Mouse (Mus musculus): ENCODE results near the gene Ntn3. TPM values are rescaled to one million over a fixed set of nuclear protein-coding genes. Genes with fewer than 3 reads are reported as not detected.

The Ntn3 gene
- polyA plus RNA-seq (2016; fragmentation: Nextera tagmentation; extraction: Ambion mirVana), result 10.9 and 12.1 TPM in 2 replicates

DNA sequence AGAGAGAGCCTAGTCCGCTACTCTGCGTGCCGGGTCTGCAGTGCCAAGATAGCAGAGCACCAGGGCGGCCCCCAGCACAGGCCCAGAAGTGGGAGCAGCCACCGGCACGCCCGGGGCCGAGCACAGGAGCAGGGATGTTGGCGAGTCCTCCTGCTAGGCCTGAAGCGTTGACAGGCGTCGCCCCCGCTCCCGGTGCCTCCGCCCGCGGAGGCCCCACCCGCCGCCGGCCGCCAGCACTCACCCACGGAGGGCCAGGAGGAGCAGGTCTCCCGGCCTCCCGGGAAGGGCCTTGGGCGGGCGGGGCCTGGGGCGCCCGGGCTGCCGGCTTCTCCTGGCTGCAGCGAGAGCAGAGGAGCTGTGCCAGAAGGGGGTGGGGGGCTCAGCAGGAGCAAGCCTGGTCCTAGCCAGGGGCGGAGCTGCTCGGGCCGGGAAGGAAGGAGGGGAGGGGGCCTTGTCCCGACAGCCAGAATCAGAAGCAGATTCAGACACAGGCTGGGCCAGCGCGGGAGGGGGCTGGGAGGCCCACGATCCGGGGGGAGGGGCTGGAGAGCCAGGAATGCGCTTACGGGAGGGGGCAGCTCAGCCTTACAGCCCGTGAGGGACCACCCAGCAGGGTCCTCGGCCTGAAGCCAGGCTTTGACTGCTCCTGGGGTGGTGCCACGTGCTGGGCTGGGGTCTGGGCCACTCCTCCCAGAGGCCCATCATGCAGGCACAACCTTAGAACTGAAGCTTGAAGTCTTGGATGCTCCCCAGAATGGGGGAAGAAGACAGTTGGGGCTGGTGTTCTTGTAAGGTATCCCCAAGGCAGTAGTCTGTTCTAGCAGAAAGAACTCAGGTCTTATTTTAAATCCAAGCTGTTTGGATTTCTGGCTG is at the start of gene Ntn3:
Gene Ntn3, minus strand, starts transcription at position 489 of the 873 bp plus-strand sequence.
- Histone ChIP-seq H3K4me1 (peaks cover 79% of the 10 kb centered on the region), H3K9ac (peak within 1 kb of the TSS; percentile 84), H3K9me3 (replicated peaks) (no peaks in the 10 kb centered on the region), H3K27ac (peak within 1 kb of the TSS; percentile 86), H3K4me3 (peak within 1 kb of the TSS; percentile 71), H3K4me2 (replicated peaks) (peak within 1 kb of the TSS; percentile 90), H3K27me3 (peaks cover 31% of the 10 kb centered on the region), H3K36me3 (no peaks in the 10 kb centered on the region)
- WGBS, result under 1% methylated on average over 39 of the region's 43 CpGs
- ATAC-seq (ENCODE audit: low FRiP score), result peak; percentile 32

DNA sequence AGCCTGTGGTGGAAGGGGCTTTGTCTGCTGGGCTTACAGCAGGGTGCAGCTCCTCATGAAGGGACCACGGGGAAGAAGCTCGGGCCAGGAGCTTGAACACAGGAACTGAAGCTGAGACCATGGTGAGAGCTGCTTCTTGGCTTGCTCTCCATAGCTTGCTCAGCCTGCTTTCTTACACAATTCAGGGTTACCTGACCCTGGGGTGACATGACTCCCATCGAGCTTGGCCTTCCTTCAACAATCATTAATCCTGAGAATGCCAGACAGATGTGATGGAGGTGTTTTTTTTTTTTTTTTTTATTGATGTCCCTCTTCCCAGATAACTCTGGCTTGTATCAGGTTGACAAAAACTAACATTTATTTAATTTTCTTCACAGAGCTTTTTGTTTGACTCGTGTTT is 49.6 kb upstream of the Ntn3 start:
- no peaks in the 10 kb centered on the region for H3K36me3 ChIP-seq
- H3K4me1 ChIP-seq, result no peaks in the 10 kb centered on the region
- no peak for ATAC-seq (ENCODE audit: low FRiP score)
- 0 out of 2 replicates have a peak, but pooled peaks cover under 1% of the 10 kb centered on the region for H3K9me3 ChIP-seq (replicated peaks)
- no peak overlapping the region for H3K4me3 ChIP-seq
- H3K27ac ChIP-seq, result no peak overlapping the region
- 75% methylated on average over 4 of the region's 4 CpGs for WGBS
- H3K4me2 ChIP-seq (replicated peaks), result no peak overlapping the region
- no peaks in the 10 kb centered on the region for H3K27me3 ChIP-seq
- H3K9ac ChIP-seq, result no peak overlapping the region

- no peak for ATAC-seq (ENCODE audit: low FRiP score)
- Histone ChIP-seq H3K9ac (no peak overlapping the region), H3K27me3 (no peaks in the 10 kb centered on the region), H3K4me1 (peaks cover 16% of the 10 kb centered on the region), H3K27ac (no peak overlapping the region), H3K4me3 (peak overlapping the region; percentile 76; the same call in 1 of the 2 replicates), H3K9me3 (replicated peaks) (no peaks in the 10 kb centered on the region), H3K4me2 (replicated peaks) (no peak overlapping the region), H3K36me3 (peaks cover 17% of the 10 kb centered on the region)
- 93% methylated on average over 2 of the region's 2 CpGs for WGBS
These were observed 43.0 kb upstream of the Ntn3 start for GRCm38 (mm10) chr17:24252329-24252728.

GRCm38 (mm10) chr17:24251320-24252069 is 42.2 kb upstream of the Ntn3 start, which contains the start of gene Ccnf:
Gene Ccnf, minus strand, starts transcription at chr17:24251484.
- Histone ChIP-seq H3K9ac (peak within 1 kb of the TSS; percentile 78), H3K27me3 (no peaks in the 10 kb centered on the region), H3K4me2 (replicated peaks) (peak within 1 kb of the TSS; percentile 82), H3K4me1 (peaks cover 16% of the 10 kb centered on the region), H3K27ac (peak within 1 kb of the TSS; percentile 76), H3K9me3 (replicated peaks) (no peaks in the 10 kb centered on the region), H3K4me3 (peak within 1 kb of the TSS; percentile 76), H3K36me3 (peaks cover 19% of the 10 kb centered on the region)
- WGBS, result under 1% methylated on average over 48 of the region's 48 CpGs
- peak; percentile 100 for ATAC-seq (ENCODE audit: low FRiP score)

DNA sequence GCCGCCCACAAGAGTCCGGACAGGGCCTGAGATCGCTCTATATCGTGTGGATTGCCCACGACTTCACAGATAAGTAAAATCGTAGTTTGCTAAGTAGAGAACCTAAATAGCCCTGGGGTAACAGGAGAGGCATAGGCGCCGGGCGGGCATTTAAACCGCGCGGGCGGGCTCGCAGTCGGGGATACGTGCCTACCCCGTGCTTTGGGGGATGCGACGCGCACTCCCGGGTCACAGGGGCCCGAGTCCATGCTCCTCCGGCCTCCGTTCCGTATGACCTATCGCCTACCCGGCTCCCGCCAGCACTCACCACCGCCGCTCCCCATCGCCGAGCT is 41.6 kb upstream of the Ntn3 start:
- Histone ChIP-seq H3K9me3 (replicated peaks) (no peaks in the 10 kb centered on the region), H3K4me2 (replicated peaks) (peak overlapping the region; percentile 82), H3K36me3 (peaks cover 19% of the 10 kb centered on the region), H3K4me3 (peak overlapping the region; percentile 76), H3K9ac (peak overlapping the region; percentile 78), H3K27me3 (no peaks in the 10 kb centered on the region), H3K27ac (peak overlapping the region; percentile 71), H3K4me1 (peaks cover 16% of the 10 kb centered on the region)
- ATAC-seq (ENCODE audit: low FRiP score), result no peak; the same call in 1 of the 2 replicates
- WGBS, result under 1% methylated on average over 32 of the region's 32 CpGs

DNA sequence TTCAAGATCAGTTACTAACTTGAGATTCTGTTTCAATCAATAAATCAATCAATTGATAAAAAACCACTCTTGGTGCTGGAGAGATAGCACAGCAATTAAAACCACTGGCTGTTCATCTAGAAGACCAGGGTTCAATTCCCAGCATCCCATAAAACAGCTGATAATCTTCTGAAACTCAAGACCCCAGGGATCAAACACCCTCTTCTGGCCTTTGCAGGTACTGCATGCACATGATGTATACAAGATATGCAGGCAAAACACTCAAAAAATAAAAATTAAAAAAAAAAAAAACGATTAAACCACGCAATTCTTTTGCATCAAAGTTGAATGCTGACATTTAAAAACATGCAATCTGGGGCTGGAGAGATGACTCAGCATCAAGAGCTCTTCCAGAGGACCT is 39.3 kb upstream of the Ntn3 start:
- peaks cover 16% of the 10 kb centered on the region for H3K4me1 ChIP-seq
- H3K4me3 ChIP-seq, result no peak overlapping the region
- no peak for ATAC-seq (ENCODE audit: low FRiP score)
- 0 out of 2 replicates have a peak, but pooled peaks cover 7% of the 10 kb centered on the region for H3K9me3 ChIP-seq (replicated peaks)
- H3K9ac ChIP-seq, result no peak overlapping the region
- H3K27me3 ChIP-seq, result no peaks in the 10 kb centered on the region
- no peak overlapping the region for H3K4me2 ChIP-seq (replicated peaks)
- H3K27ac ChIP-seq, result no peak overlapping the region
- 97% methylated on average over 2 of the region's 2 CpGs for WGBS
- H3K36me3 ChIP-seq, result peaks cover 37% of the 10 kb centered on the region

DNA sequence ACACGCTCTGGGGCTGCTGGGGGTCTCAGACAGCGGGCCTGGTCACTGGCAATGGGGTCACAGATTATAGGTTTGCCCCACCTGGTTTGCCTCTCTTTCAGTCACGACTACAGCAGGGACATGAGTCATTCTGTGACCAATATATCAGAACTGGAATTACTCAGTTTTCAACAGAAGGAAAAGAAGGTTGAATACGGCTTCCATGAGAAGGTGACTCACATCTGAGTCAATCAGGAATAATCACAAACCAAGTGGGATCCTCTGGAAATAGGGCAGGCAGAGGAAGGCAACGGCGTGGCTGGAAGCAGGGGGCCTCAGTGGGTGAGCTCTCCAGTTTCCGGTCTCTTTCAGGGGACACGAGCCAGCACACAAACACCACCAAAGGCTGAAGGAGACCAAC is 34.7 kb upstream of the Ntn3 start:
- 98% methylated on average over 8 of the region's 8 CpGs for WGBS
- Histone ChIP-seq H3K36me3 (peaks cover 81% of the 10 kb centered on the region), H3K27ac (no peak overlapping the region), H3K4me1 (no peaks in the 10 kb centered on the region), H3K4me3 (no peak overlapping the region), H3K9me3 (replicated peaks) (0 out of 2 replicates have a peak, but pooled peaks cover 7% of the 10 kb centered on the region), H3K27me3 (no peaks in the 10 kb centered on the region), H3K4me2 (replicated peaks) (no peak overlapping the region), H3K9ac (no peak overlapping the region)
- ATAC-seq (ENCODE audit: low FRiP score), result no peak

GRCm38 (mm10) chr17:24243311-24243969 is 34.1 kb upstream of the Ntn3 start:
- no peak for ATAC-seq (ENCODE audit: low FRiP score)
- Histone ChIP-seq H3K36me3 (peaks cover 80% of the 10 kb centered on the region), H3K9ac (no peak overlapping the region), H3K4me3 (no peak overlapping the region), H3K4me1 (no peaks in the 10 kb centered on the region), H3K9me3 (replicated peaks) (0 out of 2 replicates have a peak, but pooled peaks cover 7% of the 10 kb centered on the region), H3K27ac (no peak overlapping the region), H3K27me3 (no peaks in the 10 kb centered on the region), H3K4me2 (replicated peaks) (no peak overlapping the region)
- WGBS, result 90% methylated on average over 4 of the region's 4 CpGs

DNA sequence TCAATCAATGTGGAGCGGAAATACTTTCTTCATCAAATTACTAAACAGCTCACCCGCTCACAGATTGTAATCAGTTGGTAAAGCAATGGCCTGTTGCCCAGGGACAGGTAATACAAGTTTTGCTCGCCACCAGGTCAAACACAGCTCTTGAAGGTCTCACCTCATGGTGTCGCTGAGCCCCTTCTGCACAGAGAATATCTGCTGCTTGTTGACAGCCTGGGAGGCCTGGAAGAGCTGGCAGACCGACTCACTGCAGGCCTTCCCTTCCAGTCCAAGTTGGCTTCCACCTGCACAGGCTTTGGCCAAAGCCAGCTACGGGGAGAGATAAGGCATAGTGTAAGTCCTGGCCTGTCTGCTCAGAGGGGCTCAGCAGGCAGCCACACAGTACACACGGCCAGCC is 27.6 kb upstream of the Ntn3 start:
- H3K9me3 ChIP-seq (replicated peaks), result no peaks in the 10 kb centered on the region

DNA sequence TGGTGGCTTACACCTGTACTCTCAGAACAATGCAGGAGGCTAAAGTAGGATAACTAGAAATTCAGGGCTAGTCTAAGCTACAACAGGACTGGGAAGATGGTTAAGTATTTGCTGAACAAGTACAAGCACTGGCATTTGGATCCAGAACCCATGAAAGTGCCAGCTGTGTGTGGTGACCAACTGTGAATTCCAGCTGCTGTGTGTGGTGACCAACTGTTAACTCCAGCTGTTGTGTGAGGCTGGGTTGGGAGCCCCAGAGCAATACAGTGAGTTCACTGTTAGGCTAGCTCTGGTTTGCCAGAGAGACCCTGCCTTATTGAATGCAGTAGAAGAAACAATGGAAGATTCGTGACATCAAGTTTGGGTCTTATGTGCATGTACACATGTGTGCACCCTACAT is 27.1 kb upstream of the Ntn3 start:
- 90% methylated on average over 1 of the region's 1 CpGs for WGBS
- Histone ChIP-seq H3K4me1 (no peaks in the 10 kb centered on the region), H3K4me2 (replicated peaks) (no peak overlapping the region), H3K9ac (no peak overlapping the region), H3K9me3 (replicated peaks) (no peaks in the 10 kb centered on the region), H3K27ac (no peak overlapping the region), H3K4me3 (no peak overlapping the region), H3K36me3 (peaks cover 94% of the 10 kb centered on the region), H3K27me3 (no peaks in the 10 kb centered on the region)
- no peak for ATAC-seq (ENCODE audit: low FRiP score)

More for the DNA sequence above, 27.6 kb upstream of the Ntn3 start:
- H3K9ac ChIP-seq, result no peak overlapping the region
- ATAC-seq (ENCODE audit: low FRiP score), result no peak
- H3K4me2 ChIP-seq (replicated peaks), result no peak overlapping the region
- 94% methylated on average over 7 of the region's 7 CpGs for WGBS
- no peak overlapping the region for H3K4me3 ChIP-seq
- H3K27me3 ChIP-seq, result no peaks in the 10 kb centered on the region
- no peaks in the 10 kb centered on the region for H3K4me1 ChIP-seq
- H3K27ac ChIP-seq, result no peak overlapping the region
- peaks cover 95% of the 10 kb centered on the region for H3K36me3 ChIP-seq

GRCm38 (mm10) chr17:24227941-24228340 is 18.6 kb upstream of the Ntn3 start:
- Histone ChIP-seq H3K9me3 (replicated peaks) (no peaks in the 10 kb centered on the region), H3K4me3 (no peak overlapping the region), H3K9ac (no peak overlapping the region), H3K36me3 (peaks cover 94% of the 10 kb centered on the region), H3K4me2 (replicated peaks) (no peak overlapping the region), H3K4me1 (no peaks in the 10 kb centered on the region), H3K27me3 (no peaks in the 10 kb centered on the region), H3K27ac (no peak overlapping the region)
- no peak for ATAC-seq (ENCODE audit: low FRiP score)
- WGBS, result 91% methylated on average over 7 of the region's 7 CpGs

GRCm38 (mm10) chr17:24226721-24227120 is 17.4 kb upstream of the Ntn3 start:
- no peak overlapping the region for H3K4me3 ChIP-seq

More at GRCm38 (mm10) chr17:24226721-24227120, 17.4 kb upstream of the Ntn3 start:
- Histone ChIP-seq H3K4me1 (no peaks in the 10 kb centered on the region), H3K4me2 (replicated peaks) (no peak overlapping the region), H3K36me3 (peaks cover 87% of the 10 kb centered on the region), H3K9me3 (replicated peaks) (no peaks in the 10 kb centered on the region), H3K9ac (no peak overlapping the region), H3K27ac (no peak overlapping the region), H3K27me3 (no peaks in the 10 kb centered on the region)
- 87% methylated on average over 8 of the region's 8 CpGs for WGBS
- no peak for ATAC-seq (ENCODE audit: low FRiP score)

Measured in hindbrain, embryonic 12.5 days (tissue).